Mouse (Mus musculus) midbrain, embryonic 16.5 days (tissue): ENCODE results near the gene Trim72. TPM values are rescaled to one million over a fixed set of nuclear protein-coding genes. Genes with fewer than 3 reads are reported as not detected.
A peak's percentile ranks its signal among the peaks of the same experiment; 100 is the strongest.

Source experiments
- ATAC-seq: fragments of 200-750 bp; cut with Nextera tagmentation; 2 replicates; pipeline ENCODE4 v1.8.0; 2017; ENCODE audit warnings: moderate TSS enrichment
- H3K27ac ChIP-seq: fragments of 300-500 bp; sonication (generic); 2 replicates; pipeline ENCODE4 v1.5.1; 2014; ENCODE audit warnings: mild to moderate bottlenecking, low read length, mixed read lengths
- H3K27me3 ChIP-seq: fragments of 300-500 bp; sonication (generic); 2 replicates; pipeline ENCODE4 v1.6.1; 2014; ENCODE audit warnings: low read depth, low read length, mixed read lengths; ENCODE audit not compliant: control insufficient read depth, insufficient read depth
- H3K36me3 ChIP-seq: fragments of 300-500 bp; sonication (generic); 2 replicates; pipeline ENCODE4 v1.6.1; 2014; ENCODE audit warnings: mild to moderate bottlenecking, low read length, moderate library complexity, mixed read lengths; ENCODE audit not compliant: control insufficient read depth, insufficient read depth
- H3K4me1 ChIP-seq: fragments of 300-500 bp; sonication (generic); 2 replicates; pipeline ENCODE4 v1.6.1; 2014; ENCODE audit warnings: mild to moderate bottlenecking, low read length, mixed read lengths; ENCODE audit not compliant: control insufficient read depth, insufficient read depth
- H3K4me2 ChIP-seq: fragments of 300-500 bp; sonication (generic); 2 replicates; pipeline ENCODE4 v1.6.1; 2014; ENCODE audit warnings: mild to moderate bottlenecking, low read length, mixed read lengths
- H3K4me3 ChIP-seq: fragments of 300-500 bp; sonication (generic); 2 replicates; pipeline ENCODE4 v1.5.1; 2014; ENCODE audit warnings: low read depth, mild to moderate bottlenecking, low read length, moderate library complexity, mixed read lengths
- H3K9ac ChIP-seq: fragments of 300-500 bp; sonication (generic); 2 replicates; pipeline ENCODE4 v1.6.1; 2014; ENCODE audit warnings: low read depth, low read length, mixed read lengths
- H3K9me3 ChIP-seq: fragments of 300-500 bp; sonication (generic); replicated peaks from 2 replicates; pipeline ENCODE4 v1.6.1; 2014; ENCODE audit warnings: mild to moderate bottlenecking, low read length, mixed read lengths; ENCODE audit not compliant: control insufficient read depth, poor library complexity, severe bottlenecking
- WGBS: fragments of 180-500 bp; shearing (Covaris S2); extraction: QIAGEN DNeasy Blood & Tissue Kit; methylation state at CpG from one replicate; pipeline ENCODE4 v1.1.7; 2014; 5-methylcytosine and 5-hydroxymethylcytosine counted together
- polyA plus RNA-seq: library from polyadenylated mRNA; unstranded; fragments of >200 nt; fragmentation: Nextera tagmentation; extraction: Ambion mirVana; gene quantifications from 2 replicates; pipeline ENCODE4 v1.2.1, GENCODE M21; 2015

Trim72 gene
- polyA plus RNA-seq, 1 experiment from 2014 or later, result not detected

DNA sequence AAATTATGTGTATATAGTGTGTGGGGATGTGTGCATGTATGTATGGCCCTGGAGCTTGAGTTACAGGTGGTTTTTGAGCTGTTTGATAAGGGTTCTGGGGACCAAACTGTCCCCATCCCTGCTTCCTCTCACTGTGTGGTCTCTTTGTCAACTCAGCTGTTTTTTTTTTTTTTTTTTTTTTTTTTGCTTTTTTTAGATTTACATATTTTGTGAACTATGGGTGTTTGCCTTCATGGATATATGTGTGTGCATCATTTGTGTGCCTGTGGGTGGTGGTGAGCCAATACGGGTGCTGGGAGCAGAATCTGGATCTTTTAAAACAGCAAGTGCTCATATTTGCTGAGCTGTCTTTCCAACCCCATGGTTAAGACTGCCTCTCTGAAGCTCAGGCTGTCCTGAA, 14.8 kb upstream of the Trim72 start:
- no peak for ATAC-seq
- 82% methylated on average over 1 of the region's 1 CpGs for WGBS
- Histone ChIP-seq H3K4me3 (no peak overlapping the region), H3K4me1 (no peaks in the 10 kb centered on the region; the same call in 1 of the 2 replicates), H3K4me2 (no peak overlapping the region), H3K36me3 (peaks cover 15% of the 10 kb centered on the region), H3K9me3 (no peaks in the 10 kb centered on the region), H3K9ac (no peak overlapping the region), H3K27me3 (no peaks in the 10 kb centered on the region), H3K27ac (no peak overlapping the region)

GRCm38 (mm10) chr7:127991643-127992487, 11.9 kb upstream of the Trim72 start:
- Histone ChIP-seq H3K36me3 (peaks cover 6% of the 10 kb centered on the region), H3K9ac (no peak overlapping the region), H3K27ac (no peak overlapping the region), H3K9me3 (no peaks in the 10 kb centered on the region), H3K4me1 (no peaks in the 10 kb centered on the region; the same call in 1 of the 2 replicates), H3K27me3 (no peaks in the 10 kb centered on the region), H3K4me2 (no peak overlapping the region), H3K4me3 (no peak overlapping the region)
- 53% methylated on average over 6 of the region's 6 CpGs for WGBS
- no peak for ATAC-seq

DNA sequence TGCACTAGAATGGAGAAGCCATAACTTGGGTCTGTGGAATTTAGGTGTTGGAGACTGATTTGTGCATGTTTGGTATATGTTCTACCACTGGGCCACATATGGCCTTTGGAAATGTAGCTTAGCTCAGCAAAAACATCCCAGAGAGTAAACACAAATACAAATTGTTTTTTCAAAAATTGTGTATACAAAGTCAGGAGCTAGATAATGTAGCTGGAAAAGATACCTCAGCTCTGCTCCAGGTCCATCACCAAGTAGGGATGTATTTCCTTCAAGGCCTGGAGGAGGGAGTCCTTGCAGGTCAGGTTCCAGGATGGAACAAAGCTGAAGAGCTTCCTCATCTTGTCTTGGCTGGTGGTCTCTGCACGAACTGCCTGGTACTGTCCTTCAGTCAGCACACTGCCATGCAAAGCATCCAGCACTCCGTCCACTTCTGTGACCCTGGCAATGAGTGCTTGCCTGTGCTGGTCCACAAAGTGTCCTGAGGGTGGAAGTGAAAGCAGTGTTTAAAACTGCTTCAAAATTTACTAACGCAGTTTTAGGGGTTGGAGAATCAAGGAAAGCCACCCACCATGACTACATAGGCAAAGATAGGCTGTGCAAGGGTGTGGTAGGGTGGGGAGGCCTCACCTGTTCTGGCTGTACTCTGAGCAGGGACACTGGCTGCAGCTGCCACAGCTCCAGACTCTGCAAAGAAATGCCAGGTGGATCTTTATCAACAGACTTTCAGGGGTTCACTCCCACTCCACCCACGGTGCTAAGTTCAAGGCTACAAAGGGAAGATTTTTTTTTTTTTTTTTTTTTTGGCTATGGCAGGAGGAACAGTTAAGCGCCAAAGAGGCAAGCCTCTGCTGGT, 11.0 kb upstream of the Trim72 start:
- H3K9ac ChIP-seq, result no peak overlapping the region
- H3K4me2 ChIP-seq, result no peak overlapping the region; the same call in 1 of the 2 replicates
- H3K4me1 ChIP-seq, result no peaks in the 10 kb centered on the region; the same call in 1 of the 2 replicates
- peaks cover 6% of the 10 kb centered on the region for H3K36me3 ChIP-seq
- H3K27me3 ChIP-seq, result no peaks in the 10 kb centered on the region
- no peaks in the 10 kb centered on the region for H3K9me3 ChIP-seq
- H3K4me3 ChIP-seq, result no peak overlapping the region
- 0 out of 2 replicates have a peak, but pooled peaks have one; percentile 25 for ATAC-seq
- WGBS, result 52% methylated on average over 5 of the region's 5 CpGs
- no peak overlapping the region for H3K27ac ChIP-seq

DNA sequence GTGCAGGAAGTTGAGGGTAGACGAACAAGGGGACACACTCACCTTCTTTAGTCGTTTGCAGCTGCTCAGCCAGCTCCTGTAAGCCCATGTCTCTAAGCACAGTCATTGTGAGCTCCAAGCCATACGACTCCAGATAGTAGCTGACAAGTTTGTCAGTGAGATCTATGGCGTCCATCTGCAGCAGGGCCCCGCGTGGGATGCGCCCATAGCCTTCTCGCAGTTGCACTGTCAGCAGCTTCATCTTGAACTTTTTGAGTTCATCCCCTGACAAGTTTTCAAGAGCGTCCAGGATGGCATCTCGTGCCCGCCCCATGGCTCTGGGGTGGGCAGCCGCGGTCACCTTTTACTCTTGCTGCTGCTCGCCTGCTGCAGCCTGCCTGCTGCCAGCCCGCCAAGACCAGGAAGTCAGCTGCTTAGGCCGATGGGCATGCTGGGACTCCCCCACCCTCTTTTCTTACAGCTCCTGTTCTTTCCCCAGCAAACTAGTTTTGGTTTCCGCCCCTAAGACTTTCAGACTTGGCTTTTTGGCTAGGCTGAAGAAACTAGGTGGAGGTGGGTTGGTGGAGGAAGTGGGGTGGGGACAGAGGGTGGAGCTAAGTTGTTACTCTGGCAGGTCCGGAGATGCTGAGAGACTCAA, 10.3 kb upstream of the Trim72 start, which contains the start of gene Pycard:
Pycard (minus strand) TSS at position 527 of the 637 bp plus-strand sequence.
- Histone ChIP-seq H3K4me2 (peak within 1 kb of the TSS; percentile 44), H3K27me3 (no peaks in the 10 kb centered on the region), H3K36me3 (peaks cover 2% of the 10 kb centered on the region; the same call in 1 of the 2 replicates), H3K4me1 (no peaks in the 10 kb centered on the region; the same call in 1 of the 2 replicates), H3K9me3 (no peaks in the 10 kb centered on the region), H3K9ac (peak within 1 kb of the TSS; percentile 10; the same call in 1 of the 2 replicates), H3K4me3 (peak within 1 kb of the TSS; percentile 6; the same call in 1 of the 2 replicates), H3K27ac (no peak within 1 kb of the TSS)
- WGBS, result 17% methylated on average over 18 of the region's 18 CpGs
- 0 out of 2 replicates have a peak, but pooled peaks have one; percentile 18 for ATAC-seq

GRCm38 (mm10) chr7:127999436-127999835, 4.3 kb upstream of the Trim72 start:
- Histone ChIP-seq H3K36me3 (no peaks in the 10 kb centered on the region), H3K9me3 (no peaks in the 10 kb centered on the region), H3K4me1 (no peaks in the 10 kb centered on the region), H3K4me2 (no peak overlapping the region), H3K27ac (no peak overlapping the region), H3K27me3 (no peaks in the 10 kb centered on the region), H3K4me3 (no peak overlapping the region), H3K9ac (no peak overlapping the region)
- no peak for ATAC-seq
- WGBS, result 73% methylated on average over 1 of the region's 1 CpGs

- 0 out of 2 replicates have a peak, but pooled peaks cover 3% of the 10 kb centered on the region for H3K27me3 ChIP-seq
- 75% methylated on average over 1 of the region's 1 CpGs for WGBS
Measured at GRCm38 (mm10) chr7:128000068-128000950, 3.4 kb upstream of the Trim72 start.

GRCm38 (mm10) chr7:128003098-128003497, 651 bp upstream of the Trim72 start:
- 0 out of 2 replicates have a peak, but pooled peaks cover 2% of the 10 kb centered on the region for H3K4me1 ChIP-seq
- 0 out of 2 replicates have a peak, but pooled peaks cover 3% of the 10 kb centered on the region for H3K27me3 ChIP-seq
- H3K4me3 ChIP-seq, result no peak overlapping the region
- H3K36me3 ChIP-seq, result no peaks in the 10 kb centered on the region
- H3K27ac ChIP-seq, result no peak overlapping the region
- no peak for ATAC-seq
- no peak overlapping the region for H3K4me2 ChIP-seq
- 87% methylated on average over 6 of the region's 6 CpGs for WGBS
- H3K9me3 ChIP-seq, result no peaks in the 10 kb centered on the region
- H3K9ac ChIP-seq, result no peak overlapping the region

More at GRCm38 (mm10) chr7:128000068-128000950, 3.4 kb upstream of the Trim72 start:
- Histone ChIP-seq H3K4me1 (0 out of 2 replicates have a peak, but pooled peaks cover 2% of the 10 kb centered on the region), H3K36me3 (no peaks in the 10 kb centered on the region), H3K9me3 (no peaks in the 10 kb centered on the region), H3K4me2 (no peak overlapping the region), H3K4me3 (no peak overlapping the region), H3K27ac (no peak overlapping the region), H3K9ac (no peak overlapping the region)
- no peak for ATAC-seq

DNA sequence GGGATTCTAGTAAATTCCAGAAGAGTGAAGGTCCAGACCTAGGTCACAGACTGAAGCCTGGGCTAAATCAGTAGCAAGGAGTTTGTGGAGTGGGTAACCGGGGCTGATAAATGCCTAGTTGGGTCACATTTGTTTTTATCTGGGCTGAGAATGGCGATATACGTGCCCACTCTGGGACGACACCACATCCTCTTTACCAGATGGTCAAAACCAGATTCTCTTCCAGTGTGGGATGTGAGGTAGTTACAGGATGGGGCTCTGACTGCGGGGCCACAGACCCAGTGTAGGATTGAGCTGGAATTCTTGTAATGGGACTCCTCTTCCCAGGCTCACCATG, 369 bp downstream of the Trim72 start:
- Histone ChIP-seq H3K27me3 (0 out of 2 replicates have a peak, but pooled peaks cover 3% of the 10 kb centered on the region), H3K27ac (no peak overlapping the region), H3K4me1 (0 out of 2 replicates have a peak, but pooled peaks cover 2% of the 10 kb centered on the region), H3K36me3 (no peaks in the 10 kb centered on the region), H3K9ac (no peak overlapping the region), H3K4me3 (no peak overlapping the region), H3K4me2 (no peak overlapping the region), H3K9me3 (no peaks in the 10 kb centered on the region)
- WGBS, result 68% methylated on average over 5 of the region's 5 CpGs
- no peak for ATAC-seq
